Mouse (Mus musculus) spleen, adult 2 months (tissue): Measurements from ENCODE around the gene 4932438A13Rik. TPM values are rescaled to one million over a fixed set of nuclear protein-coding genes. Genes with fewer than 3 reads are reported as not detected.

Experiments used
- DNase-seq, 2 experiments: peaks; one replicate each; pipeline versions ENCODE4 v3.0.0 to v3.0.0-alpha.2; 2012 to 2021; ENCODE audit warnings: low spot score in 2 of 2, low read depth in 1 of 2
- H3K27ac ChIP-seq: fragments of 200-500 bp; 2 replicates; pipeline ENCODE4 v1.5.1; 2012; ENCODE audit warnings: low read length, inconsistent platforms; ENCODE audit not compliant: insufficient read depth
- H3K27me3 ChIP-seq: fragments of 200-500 bp; 2 replicates; pipeline ENCODE4 v1.6.1; 2012; ENCODE audit warnings: mild to moderate bottlenecking, moderate library complexity, low read length, inconsistent platforms; ENCODE audit not compliant: control insufficient read depth, insufficient read depth
- H3K36me3 ChIP-seq: fragments of 200-500 bp; 2 replicates; pipeline ENCODE4 v1.6.1; 2012; ENCODE audit warnings: mild to moderate bottlenecking, low read length, inconsistent platforms; ENCODE audit not compliant: control insufficient read depth, insufficient read depth
- H3K4me1 ChIP-seq: fragments of 200-500 bp; 2 replicates; pipeline ENCODE4 v1.6.1; 2011; ENCODE audit warnings: inconsistent platforms; ENCODE audit not compliant: control insufficient read depth, insufficient read depth, insufficient read length
- H3K4me3 ChIP-seq: fragments of 200-500 bp; 2 replicates; pipeline ENCODE4 v1.5.1; 2011; ENCODE audit warnings: mild to moderate bottlenecking, inconsistent platforms; ENCODE audit not compliant: insufficient read depth, insufficient read length; ENCODE audit errors: extremely low read depth
- CTCF ChIP-seq: fragments of 200-500 bp; IDR thresholded peaks from 2 replicates; pipeline ENCODE4 v1.5.1; 2011; ENCODE audit warnings: mild to moderate bottlenecking, inconsistent platforms; ENCODE audit not compliant: insufficient read depth, insufficient read length, insufficient replicate concordance; ENCODE audit errors: extremely low read depth
- POLR2A ChIP-seq: fragments of 200-500 bp; IDR thresholded peaks from 2 replicates; pipeline ENCODE4 v1.6.1; 2011; ENCODE audit warnings: low read depth, low read length, inconsistent platforms
- WGBS: fragments of 180-500 bp; shearing (Covaris S2); methylation state at CpG from one replicate; pipeline ENCODE4 v1.1.7; 2018; 5-methylcytosine and 5-hydroxymethylcytosine counted together
- polyA plus RNA-seq: library from polyadenylated mRNA; depleted of rRNA; stranded (reverse); fragments of >200 nt; gene quantifications from 2 replicates; pipeline ENCODE4 v1.2.3, GENCODE M21; 2012

Gene 4932438A13Rik
- polyA plus RNA-seq, 1 experiment = 9.6 TPM

GRCm38 (mm10) chr3:36830218-36830617, 32.7 kb upstream of the 4932438A13Rik start:
- Histone ChIP-seq H3K4me3 (no peak overlapping the region), H3K27me3 (no peaks in the 10 kb centered on the region), H3K27ac (no peak overlapping the region), H3K4me1 (no peaks in the 10 kb centered on the region), H3K36me3 (no peaks in the 10 kb centered on the region)
- TF ChIP-seq CTCF = no peak
- no peak for TF ChIP-seq POLR2A
- DNase-seq = no peak
- 79% methylated on average over 3 of the region's 3 CpGs for WGBS

DNA sequence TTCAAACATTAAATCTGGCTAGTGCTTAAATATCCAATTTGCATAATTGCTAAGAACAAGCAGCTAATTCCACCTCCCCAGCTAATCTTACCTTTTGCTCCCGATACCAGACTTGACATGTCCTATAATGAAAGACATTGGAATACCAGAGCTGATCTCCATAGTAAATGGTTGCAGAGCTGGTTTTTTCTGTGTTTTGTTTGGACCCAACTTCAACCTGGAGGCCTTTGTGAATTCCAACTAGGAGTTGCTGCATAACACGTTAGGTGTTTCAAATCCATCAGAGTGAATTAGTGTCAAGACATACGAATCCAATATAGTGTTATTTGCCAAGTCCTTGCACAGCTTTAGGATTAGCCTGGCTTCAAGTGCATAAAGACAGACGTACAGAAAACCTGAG, 28.5 kb upstream of the 4932438A13Rik start:
- WGBS = 90% methylated on average over 4 of the region's 4 CpGs

DNA sequence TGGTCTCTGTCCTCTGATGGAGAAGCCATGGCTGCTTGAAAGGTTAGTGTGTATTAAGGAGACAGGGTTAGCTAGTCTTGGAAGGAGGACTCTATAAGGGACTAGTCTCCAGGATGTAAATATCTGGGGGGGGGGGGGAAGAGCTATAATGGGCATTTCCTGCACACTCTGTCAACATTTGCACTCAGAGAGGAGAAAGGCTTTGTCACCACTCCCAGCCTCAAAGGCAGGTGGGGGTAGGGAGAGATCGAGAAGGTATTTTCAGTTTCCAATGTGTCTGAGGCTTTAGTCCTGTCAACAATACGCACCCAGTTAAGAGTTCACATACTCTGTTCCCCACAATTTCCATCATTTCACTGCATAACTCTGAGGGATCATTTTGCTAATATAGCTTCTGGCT, 28.1 kb upstream of the 4932438A13Rik start:
- no peaks in the 10 kb centered on the region for H3K4me1 ChIP-seq
- H3K27ac ChIP-seq = no peak overlapping the region
- no peak for DNase-seq
- no peaks in the 10 kb centered on the region for H3K36me3 ChIP-seq
- 81% methylated on average over 2 of the region's 2 CpGs for WGBS
- H3K4me3 ChIP-seq = no peak overlapping the region
- H3K27me3 ChIP-seq = no peaks in the 10 kb centered on the region; the same call in 1 of the 2 replicates
- TF ChIP-seq CTCF = no peak
- TF ChIP-seq POLR2A = no peak

More for the DNA sequence above, 28.5 kb upstream of the 4932438A13Rik start:
- TF ChIP-seq CTCF (no peak), POLR2A (no peak)
- H3K27ac ChIP-seq = no peak overlapping the region
- H3K4me3 ChIP-seq = no peak overlapping the region
- no peak for DNase-seq
- no peaks in the 10 kb centered on the region for H3K36me3 ChIP-seq
- H3K27me3 ChIP-seq = no peaks in the 10 kb centered on the region; the same call in 1 of the 2 replicates
- no peaks in the 10 kb centered on the region for H3K4me1 ChIP-seq

- Histone ChIP-seq H3K36me3 (no peaks in the 10 kb centered on the region), H3K4me3 (no peak overlapping the region), H3K27ac (no peak overlapping the region), H3K27me3 (no peaks in the 10 kb centered on the region; the same call in 1 of the 2 replicates), H3K4me1 (no peaks in the 10 kb centered on the region)
- no peak for TF ChIP-seq CTCF
- DNase-seq = no peak
- WGBS = 61% methylated on average over 18 of the region's 18 CpGs
Observed at GRCm38 (mm10) chr3:36835525-36836203, 27.2 kb upstream of the 4932438A13Rik start.

- Histone ChIP-seq H3K27me3 (no peaks in the 10 kb centered on the region; the same call in 1 of the 2 replicates), H3K27ac (no peak overlapping the region), H3K36me3 (no peaks in the 10 kb centered on the region), H3K4me1 (no peaks in the 10 kb centered on the region), H3K4me3 (no peak overlapping the region)
- 81% methylated on average over 7 of the region's 7 CpGs for WGBS
- TF ChIP-seq POLR2A (no peak), CTCF (no peak)
- no peak for DNase-seq
Observed at GRCm38 (mm10) chr3:36836833-36837232, 26.1 kb upstream of the 4932438A13Rik start.

GRCm38 (mm10) chr3:36840650-36841555, 22.0 kb upstream of the 4932438A13Rik start:
- Histone ChIP-seq H3K4me3 (no peak overlapping the region), H3K4me1 (no peaks in the 10 kb centered on the region), H3K27me3 (no peaks in the 10 kb centered on the region; the same call in 1 of the 2 replicates), H3K27ac (no peak overlapping the region), H3K36me3 (no peaks in the 10 kb centered on the region)
- peak; percentile 63 to 68 for DNase-seq
- TF ChIP-seq POLR2A (no peak), CTCF (peak; percentile 79; the same call in 1 of the 2 replicates)
- WGBS = 18% methylated on average over 12 of the region's 12 CpGs
